Mouse (Mus musculus): ENCODE measurements around the gene Tfrc. TPM values are rescaled to one million over a fixed set of nuclear protein-coding genes. Genes with fewer than 3 reads are reported as not detected.

Gene Tfrc
- total and polyA plus RNA-seq, 3 experiments, result 190 to 840 (median 358) TPM

DNA sequence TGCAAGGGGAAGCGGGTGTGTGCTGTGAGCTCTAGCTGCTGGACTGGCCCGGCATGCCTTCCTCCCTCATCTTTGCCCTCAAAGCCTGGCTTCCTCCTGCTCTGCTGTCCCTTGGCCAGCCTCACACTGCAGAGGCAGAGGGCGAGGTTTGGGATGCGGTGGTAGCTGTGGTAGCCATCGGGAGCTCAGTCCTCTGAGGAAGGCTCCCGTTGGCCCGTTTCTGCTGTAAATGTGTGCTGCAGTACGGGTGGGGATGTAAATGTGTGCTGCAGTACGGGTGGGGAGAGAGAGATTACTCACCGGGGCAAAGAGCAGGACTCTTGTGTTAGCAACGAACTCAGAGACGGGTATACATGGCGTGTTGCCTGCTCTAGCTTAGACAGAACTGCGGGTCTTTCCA is 70.1 kb downstream of the Tfrc start:
- Histone ChIP-seq H3K9me3 (replicated peaks; ENCODE audit: low read length) (no peaks in the 10 kb centered on the region), H3K27me3 (replicated peaks) (no peaks in the 10 kb centered on the region), H3K4me3 (replicated peaks in 1 of 3; ENCODE audit: low read depth in 2 of 3, low read length in 2 of 3, poor library complexity in 1 of 3) (no peak overlapping the region), H3K36me3 (replicated peaks in 1 of 2; ENCODE audit: control insufficient read depth in 1 of 2, insufficient read depth in 1 of 2, low read length in 1 of 2) (peaks cover 67 to 96% of the 10 kb centered on the region in 2 experiments), H3K79me2 (replicated peaks; ENCODE audit: control insufficient read depth, extremely low read depth, insufficient read depth, poor library complexity, severe bottlenecking) (0 out of 2 replicates have a peak, but pooled peaks cover under 1% of the 10 kb centered on the region), H3K27ac (ENCODE audit: insufficient read depth, low read depth) (no peak overlapping the region), H3K9ac (ENCODE audit: insufficient read depth, low read depth) (no peak overlapping the region), H3K4me1 (ENCODE audit: control insufficient read depth in 1 of 2, insufficient read depth in 2 of 2) (peaks cover 16 to 35% of the 10 kb centered on the region in 2 experiments), H3K4me2 (ENCODE audit: insufficient read depth, low read depth, poor library complexity, severe bottlenecking) (no peak overlapping the region)
- TF ChIP-seq JUN (IDR thresholded peaks at IDR 0.05; ENCODE audit: insufficient read depth, low read depth, low read length) (no peak), SIN3A (IDR thresholded peaks at IDR 0.05; ENCODE audit: low read length) (no peak), GABPA (IDR thresholded peaks at IDR 0.05; ENCODE audit: insufficient replicate concordance, low read depth, low read length) (no peak), ETS1 (conservative IDR thresholded peaks at IDR 0.05; ENCODE audit: low read depth, low read length) (no peak), ZMIZ1 (IDR thresholded peaks at IDR 0.05; ENCODE audit: low read depth, low read length) (no peak)
- DNase-seq (ENCODE audit: extremely low read depth), result no peak
- in situ Hi-C loops (cut with MboI; ENCODE audit: low pct_ligation_motif_present, low pct_unique_long_range_greater_than_20kb, low sequenced_read_pairs), result no loop called here
- dilution Hi-C loops (cut with MboI; ENCODE audit: extremely low pct_ligation_motif_present, extremely low pct_unique_long_range_greater_than_20kb, low sequenced_read_pairs), result no loop called here

GRCm38 (mm10) chr16:32679976-32680375 is 71.3 kb downstream of the Tfrc start:
- Histone ChIP-seq H3K9ac (ENCODE audit: insufficient read depth, low read depth) (no peak overlapping the region), H3K4me1 (ENCODE audit: control insufficient read depth in 1 of 2, insufficient read depth in 2 of 2) (peaks cover 10 to 23% of the 10 kb centered on the region in 2 experiments), H3K27ac (ENCODE audit: insufficient read depth, low read depth) (no peak overlapping the region), H3K27me3 (replicated peaks) (no peaks in the 10 kb centered on the region), H3K4me2 (ENCODE audit: insufficient read depth, low read depth, poor library complexity, severe bottlenecking) (no peak overlapping the region), H3K9me3 (replicated peaks; ENCODE audit: low read length) (no peaks in the 10 kb centered on the region), H3K79me2 (replicated peaks; ENCODE audit: control insufficient read depth, extremely low read depth, insufficient read depth, poor library complexity, severe bottlenecking) (no peaks in the 10 kb centered on the region), H3K4me3 (replicated peaks in 1 of 3; ENCODE audit: low read depth in 2 of 3, low read length in 2 of 3, poor library complexity in 1 of 3) (no peak overlapping the region), H3K36me3 (replicated peaks in 1 of 2; ENCODE audit: control insufficient read depth in 1 of 2, insufficient read depth in 1 of 2, low read length in 1 of 2) (peaks cover 67 to 85% of the 10 kb centered on the region in 2 experiments)
- no peak for TF ChIP-seq MXI1 (IDR thresholded peaks at IDR 0.05; ENCODE audit: low read depth, low read length)
- no peak for TF ChIP-seq MAX (IDR thresholded peaks at IDR 0.05; ENCODE audit: low read length)
- TF ChIP-seq PAX5 (IDR thresholded peaks at IDR 0.05; ENCODE audit: low read length), result no peak
- no peak for TF ChIP-seq SIN3A (IDR thresholded peaks at IDR 0.05; ENCODE audit: low read length)
- no peak for TF ChIP-seq CHD2 (IDR thresholded peaks at IDR 0.05; ENCODE audit: low read length)
- no peak for TF ChIP-seq CHD1 (IDR thresholded peaks at IDR 0.05; ENCODE audit: low read depth, low read length)
- no peak for TF ChIP-seq CTCF (conservative IDR thresholded peaks at IDR 0.05 in 1 of 2, IDR thresholded peaks at IDR 0.05 in 1 of 2; ENCODE audit: low read depth in 2 of 2, low read length in 2 of 2)
- in situ Hi-C loops (cut with MboI; ENCODE audit: low pct_ligation_motif_present, low pct_unique_long_range_greater_than_20kb, low sequenced_read_pairs) (no loop called here), dilution Hi-C loops (cut with MboI; ENCODE audit: extremely low pct_ligation_motif_present, extremely low pct_unique_long_range_greater_than_20kb, low sequenced_read_pairs) (no loop called here)
- no peak for DNase-seq (ENCODE audit: extremely low read depth)

DNA sequence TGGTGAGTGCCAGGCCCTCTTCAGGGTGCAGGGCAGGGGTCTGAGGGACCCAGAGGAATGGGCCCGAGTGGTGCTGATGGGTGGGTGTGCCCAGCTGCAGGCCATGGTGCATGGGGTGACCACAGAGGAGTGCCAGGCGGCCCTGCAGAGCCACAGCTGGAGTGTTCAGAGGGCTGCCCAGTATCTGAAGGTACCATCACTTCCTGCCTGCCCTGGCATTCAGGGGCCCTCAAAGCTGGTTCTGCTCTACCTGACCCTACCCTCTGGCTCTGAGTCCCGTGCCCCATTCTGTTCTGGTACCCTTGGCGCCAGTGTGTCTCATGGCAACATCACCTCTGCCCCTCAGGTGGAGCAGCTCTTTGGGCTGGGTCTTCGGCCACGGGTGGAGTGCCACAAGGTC is 72.1 kb downstream of the Tfrc start:
- H3K79me2 ChIP-seq (replicated peaks; ENCODE audit: control insufficient read depth, extremely low read depth, insufficient read depth, poor library complexity, severe bottlenecking), result no peaks in the 10 kb centered on the region
- no peak for TF ChIP-seq USF2 (conservative IDR thresholded peaks at IDR 0.05; ENCODE audit: low read depth, low read length)
- no peak for TF ChIP-seq ETS1 (conservative IDR thresholded peaks at IDR 0.05; ENCODE audit: low read depth, low read length)
- no peaks in the 10 kb centered on the region for H3K9me3 ChIP-seq (replicated peaks; ENCODE audit: low read length)
- H3K4me1 ChIP-seq (ENCODE audit: control insufficient read depth in 1 of 2, insufficient read depth in 2 of 2), result peaks cover 10 to 22% of the 10 kb centered on the region in 2 experiments
- H3K27me3 ChIP-seq (replicated peaks), result no peaks in the 10 kb centered on the region
- no peak overlapping the region for H3K9ac ChIP-seq (ENCODE audit: insufficient read depth, low read depth)
- H3K27ac ChIP-seq (ENCODE audit: insufficient read depth, low read depth), result no peak overlapping the region
- in situ Hi-C loops (cut with MboI; ENCODE audit: low pct_ligation_motif_present, low pct_unique_long_range_greater_than_20kb, low sequenced_read_pairs) (no loop called here), dilution Hi-C loops (cut with MboI; ENCODE audit: extremely low pct_ligation_motif_present, extremely low pct_unique_long_range_greater_than_20kb, low sequenced_read_pairs) (no loop called here)
- no peak overlapping the region for H3K4me2 ChIP-seq (ENCODE audit: insufficient read depth, low read depth, poor library complexity, severe bottlenecking)
- peaks cover 59 to 77% of the 10 kb centered on the region in 2 experiments for H3K36me3 ChIP-seq (replicated peaks in 1 of 2; ENCODE audit: control insufficient read depth in 1 of 2, insufficient read depth in 1 of 2, low read length in 1 of 2)
- no peak for DNase-seq (ENCODE audit: extremely low read depth)
- no peak overlapping the region for H3K4me3 ChIP-seq (replicated peaks in 1 of 3; ENCODE audit: low read depth in 2 of 3, low read length in 2 of 3, poor library complexity in 1 of 3)
